Mouse (Mus musculus) ES-E14 (cell line): ENCODE data around the gene Hes5.

ENCODE experiments used
- CHD2 ChIP-seq: IDR thresholded peaks from 2 replicates; pipeline ENCODE4 v1.6.1; 2014; ENCODE audit warnings: mild to moderate bottlenecking, low read depth, low read length, inconsistent platforms
- HCFC1 ChIP-seq: IDR thresholded peaks from 2 replicates; pipeline ENCODE4 v1.6.1; 2012; ENCODE audit warnings: low read length, inconsistent platforms, borderline replicate concordance; ENCODE audit not compliant: insufficient read depth
- MAFK ChIP-seq: IDR thresholded peaks from 2 replicates; pipeline ENCODE4 v1.6.1; 2014; ENCODE audit warnings: mild to moderate bottlenecking, low read depth, low read length, inconsistent platforms; ENCODE audit not compliant: insufficient read depth
- ZC3H11A ChIP-seq: IDR thresholded peaks from 2 replicates; pipeline ENCODE4 v1.6.1; 2012; ENCODE audit warnings: low read depth, mild to moderate bottlenecking, inconsistent platforms, low read length, borderline replicate concordance
- ZNF384 ChIP-seq: IDR thresholded peaks from 2 replicates; pipeline ENCODE4 v1.6.1; 2012; ENCODE audit warnings: low read depth, low read length, inconsistent platforms

DNA sequence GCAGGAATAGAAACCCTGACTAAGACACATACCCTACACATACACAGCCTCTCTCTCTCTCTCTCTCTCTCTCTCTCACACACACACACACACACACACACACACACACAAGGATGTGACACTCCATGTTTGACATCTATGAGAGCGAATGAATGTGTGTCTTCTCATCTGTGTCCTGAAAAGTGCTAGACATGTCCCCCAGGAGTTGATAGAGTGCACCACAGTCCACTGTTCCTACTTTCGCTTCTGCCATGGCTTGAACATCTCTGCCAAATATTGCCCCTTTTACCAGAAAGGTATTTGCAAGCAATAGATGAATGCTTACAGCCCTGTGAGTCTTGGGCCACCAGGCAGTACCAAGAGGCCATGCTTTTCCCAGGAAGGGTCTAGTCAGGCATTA, 20.6 kb upstream of the Hes5 start:
- TF ChIP-seq CHD2, result no peak
- TF ChIP-seq HCFC1, result no peak
- TF ChIP-seq ZC3H11A, result no peak
- no peak for TF ChIP-seq MAFK
- no peak for TF ChIP-seq ZNF384
